Mouse (Mus musculus): ENCODE measurements at regions not wholly inside any gene's neighbourhood (a gene's known extent, or its start where the extent isn't known, plus 50 kb on each side); places are given as distances from the start of the nearest gene placed in this dataset.

DNA sequence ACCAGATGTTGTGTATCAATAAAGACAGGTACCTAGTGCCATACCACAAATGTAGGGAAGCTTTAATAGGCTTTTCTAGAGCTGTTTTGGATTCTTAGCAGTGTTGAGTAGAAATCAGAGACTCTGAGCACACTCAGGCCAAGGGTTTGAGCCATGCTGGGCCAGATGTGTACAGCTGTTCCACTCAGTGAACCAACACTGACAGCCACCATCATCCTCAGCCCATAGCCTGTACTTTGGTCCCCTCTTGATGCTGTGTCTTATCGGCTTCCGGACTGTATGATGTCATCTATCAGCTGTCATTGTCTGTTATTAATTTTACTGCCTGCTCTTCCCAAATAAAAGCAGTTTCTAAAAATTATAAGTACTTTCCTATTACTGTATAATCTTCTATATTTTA is 123.6 kb upstream of the Lef1 start:
- no peak for TF ChIP-seq POLR2A (IDR thresholded peaks at IDR 0.05; ENCODE audit: low read depth, low read length)
- TF ChIP-seq CTCF (IDR thresholded peaks at IDR 0.05; ENCODE audit: borderline replicate concordance, insufficient read depth, low read length), result no peak

All from embryonic fibroblast, embryonic 13.5 days (primary cell).